Mouse (Mus musculus) kidney, adult 9 months (tissue): ENCODE results near the gene Lsamp.

Experiments used
- DNase-seq: peaks from one replicate; pipeline ENCODE4 v3.0.0; 2022

The Lsamp gene

DNA sequence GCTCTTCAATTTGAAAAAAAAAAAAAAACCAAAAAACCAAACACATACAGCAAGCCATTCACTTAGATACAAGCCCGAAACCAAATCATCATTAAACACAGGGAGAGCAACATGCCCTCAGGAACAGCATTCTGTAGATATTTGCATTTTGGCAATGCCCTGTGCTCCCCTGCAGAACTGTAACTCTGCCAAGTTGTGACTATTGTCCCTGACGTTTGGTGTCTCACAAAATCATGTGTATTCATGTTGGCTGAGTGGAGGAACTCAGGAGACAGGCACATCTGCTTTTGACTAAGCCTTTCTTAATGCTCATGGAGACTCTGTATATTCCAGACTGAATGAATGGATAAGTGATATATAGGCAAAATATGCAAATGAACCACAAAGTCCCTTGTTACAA, 724.4 kb downstream of the Lsamp start:
- no peak for DNase-seq

DNA sequence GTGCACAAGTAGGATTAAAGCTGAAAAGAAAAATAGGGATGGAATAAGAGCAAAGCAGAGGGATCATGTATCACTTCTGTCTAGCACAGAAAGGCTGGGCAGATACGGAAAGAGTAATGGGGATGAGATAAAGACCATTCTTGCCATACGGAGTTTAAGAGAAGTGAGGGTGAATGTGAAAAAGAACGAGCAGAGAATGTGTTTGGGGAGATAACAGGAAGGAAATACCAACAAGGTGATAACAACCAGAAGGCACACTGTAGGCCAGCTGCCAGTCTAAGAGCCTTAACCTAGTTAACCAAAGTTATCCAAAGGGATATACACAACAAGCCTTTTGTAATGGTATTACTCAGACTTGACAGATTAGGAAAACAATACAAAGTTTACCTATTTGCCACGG, 725.4 kb downstream of the Lsamp start:
- DNase-seq: no peak

DNA sequence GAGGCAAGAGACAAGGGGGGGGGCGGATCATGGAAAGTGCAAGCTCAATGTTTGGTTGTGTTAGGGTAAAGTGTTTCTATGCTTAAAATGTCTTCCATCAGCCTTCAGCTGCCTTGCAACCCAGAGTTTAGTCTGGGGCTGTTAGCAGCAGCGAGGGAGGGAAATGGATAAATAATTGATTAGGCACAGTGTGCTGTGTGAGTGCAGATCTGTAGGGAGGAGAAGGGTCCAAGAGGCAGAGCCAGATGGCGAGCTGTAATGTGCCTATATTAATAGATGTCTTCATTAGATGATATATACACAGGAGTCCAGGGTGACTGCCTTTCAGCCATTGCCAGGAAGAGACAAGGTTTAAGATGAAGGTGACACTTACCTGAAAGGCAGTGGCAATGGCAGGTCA, 725.9 kb downstream of the Lsamp start:
- DNase-seq: no peak

DNA sequence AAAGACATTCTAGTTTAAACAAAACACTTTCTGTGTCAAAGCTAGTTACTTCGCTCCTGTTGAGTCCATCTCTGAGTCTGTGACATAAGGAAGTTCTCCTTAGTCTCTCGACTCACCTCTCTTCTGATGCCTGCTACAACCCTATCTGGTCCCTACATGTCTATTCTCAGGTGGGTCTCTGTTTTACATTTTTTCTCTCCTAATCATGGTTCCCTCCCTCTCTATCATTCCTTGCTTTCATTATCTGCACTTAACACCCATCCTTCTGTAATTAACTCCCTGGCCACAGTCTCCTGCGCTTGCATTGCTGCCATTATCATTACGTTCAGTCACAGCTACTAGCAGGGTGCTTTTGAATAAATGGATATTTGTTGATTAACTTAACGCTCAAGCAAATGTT, 726.3 kb downstream of the Lsamp start:
- no peak for DNase-seq

DNA sequence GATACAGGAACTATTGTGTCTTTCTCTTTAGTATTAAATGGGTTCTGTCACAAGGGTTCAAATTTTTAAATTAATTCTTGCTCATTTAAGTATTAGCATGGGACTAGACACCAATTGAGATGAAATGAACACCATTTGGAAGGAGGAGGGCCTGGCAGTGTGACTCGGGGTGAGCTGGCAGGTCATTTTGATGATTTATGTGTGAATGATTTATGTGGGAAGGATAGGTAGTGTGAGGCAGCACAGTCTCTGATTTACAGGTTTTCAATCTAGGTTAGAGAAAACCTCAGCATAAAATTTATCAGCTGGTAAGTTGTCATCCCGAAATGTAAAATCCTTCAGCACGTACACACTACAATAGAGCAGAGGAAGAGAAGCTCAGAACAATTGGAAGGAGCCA, 729.6 kb downstream of the Lsamp start:
- no peak for DNase-seq

DNA sequence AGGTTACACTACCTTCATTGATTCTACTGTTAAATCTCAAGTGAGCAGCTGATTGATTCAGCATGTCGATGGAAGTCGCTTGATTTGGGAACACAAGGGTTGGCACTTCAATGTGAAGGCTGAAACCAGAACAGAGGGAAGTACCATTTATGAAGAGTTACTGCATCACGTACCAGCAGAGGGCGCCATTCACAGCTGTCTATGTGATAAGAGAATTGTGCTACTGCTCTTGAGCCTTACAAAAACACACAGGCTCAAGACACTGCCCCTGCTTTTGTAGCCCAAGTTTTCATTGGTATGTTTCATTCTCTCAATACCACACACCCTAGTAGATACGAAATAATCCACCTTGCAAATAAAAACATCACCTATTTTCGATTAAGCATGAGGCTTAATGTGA, 754.9 kb downstream of the Lsamp start:
- peak; percentile 60 for DNase-seq

DNA sequence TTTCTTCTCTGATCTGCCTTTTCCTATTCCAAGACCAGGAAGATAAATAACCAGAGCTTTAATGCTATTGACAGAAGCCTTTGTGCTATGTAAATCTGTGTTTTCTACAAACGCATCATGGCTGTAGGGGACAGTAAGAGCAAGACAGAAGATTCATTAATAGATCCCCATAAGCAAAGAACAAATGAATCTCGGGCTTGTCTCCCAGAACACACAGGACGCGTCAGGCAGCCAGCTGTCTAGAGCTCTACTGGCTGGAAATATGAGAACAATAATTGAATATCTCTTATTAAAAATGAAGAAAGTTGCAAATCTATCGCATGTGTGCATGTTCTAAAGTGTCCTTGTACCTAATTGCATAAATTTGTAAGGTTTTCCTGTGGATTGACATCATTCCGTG, 755.6 kb downstream of the Lsamp start:
- DNase-seq: no peak

DNA sequence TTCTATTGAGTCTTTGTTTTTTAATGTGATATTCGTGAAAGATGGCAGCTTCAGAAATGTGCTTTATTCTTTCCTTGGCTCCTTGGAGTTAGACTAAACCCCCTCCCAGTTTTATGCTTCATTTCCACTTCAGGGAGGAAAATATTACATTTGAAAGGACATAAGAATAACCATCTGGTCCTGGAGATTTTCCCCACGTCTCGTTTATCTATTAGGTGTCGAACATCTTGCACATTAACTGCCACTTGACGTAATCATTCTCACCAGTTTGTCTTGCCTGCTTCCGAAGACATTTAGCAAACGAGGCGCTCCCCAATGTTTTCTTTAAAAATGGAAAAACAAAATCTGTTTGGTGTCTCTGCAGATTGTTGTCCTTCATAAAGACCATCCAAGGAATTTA, 756.1 kb downstream of the Lsamp start:
- no peak for DNase-seq

DNA sequence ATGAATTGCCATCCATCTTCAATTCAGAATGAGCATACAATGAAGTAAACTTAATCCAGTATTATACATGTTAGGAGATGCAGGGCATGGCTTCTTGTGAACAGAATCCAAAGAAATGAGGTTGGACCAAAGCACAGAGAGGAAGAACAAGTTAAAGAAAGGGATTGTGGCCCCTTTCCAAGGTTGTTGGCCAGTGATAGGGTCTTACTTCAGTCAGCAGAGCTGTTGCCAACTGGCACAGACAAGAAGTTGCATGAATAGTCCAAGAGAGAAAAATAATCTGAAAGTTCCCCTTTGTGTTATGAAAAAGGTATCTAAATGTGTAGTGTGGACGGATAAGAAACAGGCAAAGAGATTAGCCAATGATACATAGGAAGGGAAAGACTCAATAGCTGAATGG, 843.0 kb downstream of the Lsamp start:
- DNase-seq: no peak

DNA sequence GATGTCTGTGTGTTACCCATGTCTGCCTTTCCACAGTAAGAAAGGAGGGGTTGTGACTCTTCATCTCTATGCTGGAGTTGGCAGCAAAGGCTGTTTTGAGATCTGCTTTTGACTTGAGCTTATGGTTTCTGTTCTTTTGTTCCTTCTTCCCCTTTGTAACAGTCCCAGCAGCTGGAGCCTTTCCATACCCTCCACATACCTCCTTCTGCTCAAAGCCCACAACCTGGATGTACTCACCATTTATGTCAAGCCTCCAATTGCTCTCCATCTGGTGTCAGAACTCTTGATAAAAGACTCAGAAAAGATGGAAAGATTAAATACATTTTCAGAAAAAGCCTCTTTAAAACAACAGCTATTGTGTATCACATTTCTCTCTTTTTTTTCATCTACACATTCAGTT, 847.4 kb downstream of the Lsamp start:
- DNase-seq: no peak

DNA sequence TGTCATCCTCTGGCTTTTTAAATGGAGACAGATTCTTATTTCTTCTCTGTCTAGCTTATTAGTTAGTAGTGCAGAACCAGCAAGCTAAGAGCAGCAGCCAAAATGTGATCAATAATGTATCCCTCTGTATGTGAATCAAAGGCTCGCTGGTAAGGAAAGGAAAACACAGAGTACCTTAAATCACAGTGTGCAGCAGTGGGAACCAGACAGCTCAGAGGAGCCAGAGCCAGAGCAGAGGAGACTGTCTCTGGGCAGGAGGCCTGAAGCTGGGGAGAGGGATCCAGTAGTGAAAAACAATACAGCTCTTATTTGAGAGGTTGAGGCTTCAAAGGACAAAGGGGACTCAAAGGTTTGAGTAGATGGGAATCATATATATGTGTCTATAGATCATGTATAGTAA, 857.6 kb downstream of the Lsamp start:
- DNase-seq: no peak

DNA sequence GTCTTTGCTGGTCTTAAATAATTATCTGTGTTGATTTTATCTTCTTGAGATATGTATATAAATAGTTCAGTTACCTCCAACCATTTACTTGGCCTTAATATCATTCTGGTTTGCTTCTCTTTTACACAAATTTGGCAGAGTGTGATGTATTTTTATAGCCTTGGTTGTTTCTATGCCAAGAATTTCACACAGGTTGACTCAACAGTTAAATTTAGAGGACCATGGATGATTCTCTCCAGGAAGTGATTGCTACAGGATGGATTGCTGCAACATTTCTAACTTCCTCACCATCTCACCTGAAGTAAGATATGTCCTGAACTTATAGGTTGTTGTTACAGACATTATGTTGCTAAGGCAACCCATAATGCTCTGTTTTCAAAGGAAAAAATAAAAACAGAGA, 882.6 kb downstream of the Lsamp start:
- no peak for DNase-seq

DNA sequence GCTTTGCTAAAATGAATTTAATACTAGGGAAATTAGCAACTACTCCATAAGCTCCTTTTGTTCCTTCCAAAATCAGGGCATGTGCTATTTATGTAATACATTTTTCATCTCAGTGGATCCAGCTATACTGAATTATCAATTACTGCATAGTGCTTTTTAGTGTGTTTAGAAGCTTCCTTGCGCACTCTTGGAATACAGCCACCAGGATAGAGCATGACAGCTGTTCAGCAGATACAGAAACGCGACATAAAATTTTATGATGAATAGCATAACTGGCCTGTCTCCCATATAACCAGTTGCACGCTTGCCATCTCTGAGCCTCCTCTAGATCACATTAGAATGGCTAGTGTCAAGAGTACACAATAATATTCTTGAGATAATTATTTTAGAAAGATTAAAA, 894.1 kb downstream of the Lsamp start:
- no peak for DNase-seq

DNA sequence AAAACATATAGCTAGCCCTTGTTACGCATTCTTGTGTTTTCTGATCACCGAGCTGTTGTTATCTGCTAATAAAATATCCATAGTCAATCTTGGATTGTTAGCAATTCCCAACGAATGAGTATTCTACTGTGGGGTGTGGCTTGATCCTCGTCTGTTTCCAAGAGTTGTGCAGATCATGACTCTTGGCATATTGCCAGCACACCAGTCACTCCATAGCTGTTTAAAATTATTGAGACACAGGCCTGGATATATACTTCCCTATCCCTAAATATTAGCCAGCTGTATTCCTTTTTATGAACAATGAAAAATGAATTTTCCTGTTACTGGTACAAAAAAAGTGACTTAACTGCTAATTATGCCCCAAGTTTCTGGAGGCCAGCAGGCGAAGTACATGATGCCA, 897.8 kb downstream of the Lsamp start:
- DNase-seq: no peak

DNA sequence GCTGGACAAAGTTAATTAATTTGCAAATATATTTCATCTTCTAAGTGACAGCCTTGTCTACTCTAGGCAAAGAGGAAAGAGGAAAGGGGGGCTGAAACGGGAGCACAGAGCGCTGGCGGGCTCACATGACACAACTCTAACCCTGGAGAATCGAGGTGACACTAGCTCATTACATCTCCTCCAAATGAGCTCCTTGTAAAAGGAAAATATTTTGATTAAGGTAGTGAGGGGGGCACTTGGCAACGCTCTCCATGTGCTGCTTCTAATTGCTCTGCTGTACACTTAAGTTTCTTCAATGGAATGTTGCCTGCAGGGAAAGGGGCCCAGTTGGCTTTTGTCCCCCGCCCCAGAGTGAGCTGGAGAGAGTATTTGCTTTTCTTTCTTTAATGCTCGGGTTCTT, 907.2 kb downstream of the Lsamp start:
- DNase-seq: no peak

DNA sequence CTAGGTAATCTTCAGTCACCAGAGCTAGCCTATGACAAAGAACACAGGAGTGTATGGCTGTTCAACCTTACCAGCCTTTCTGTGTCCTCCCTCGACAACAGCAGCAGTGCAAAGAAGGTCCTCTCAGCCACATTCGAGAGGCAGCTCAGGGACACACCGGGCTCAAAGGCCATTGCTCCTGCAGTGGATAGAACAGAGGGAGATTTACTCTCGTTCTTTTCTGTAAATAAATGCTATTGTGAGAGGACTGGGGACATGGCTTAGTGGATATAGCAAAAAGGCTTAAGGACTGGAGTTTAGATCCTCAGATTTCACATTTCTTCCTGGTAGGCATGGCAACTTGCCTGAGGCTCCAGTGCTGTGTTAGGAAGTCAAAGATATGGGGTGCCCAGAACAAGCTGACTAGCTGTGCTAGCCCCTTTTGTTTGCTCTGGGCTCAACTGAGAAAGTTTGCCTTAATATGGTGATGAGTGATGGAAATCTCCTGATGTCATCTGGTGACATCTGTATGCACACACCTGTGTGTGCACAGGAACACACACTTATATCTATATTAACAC, 913.7 kb downstream of the Lsamp start:
- no peak for DNase-seq

DNA sequence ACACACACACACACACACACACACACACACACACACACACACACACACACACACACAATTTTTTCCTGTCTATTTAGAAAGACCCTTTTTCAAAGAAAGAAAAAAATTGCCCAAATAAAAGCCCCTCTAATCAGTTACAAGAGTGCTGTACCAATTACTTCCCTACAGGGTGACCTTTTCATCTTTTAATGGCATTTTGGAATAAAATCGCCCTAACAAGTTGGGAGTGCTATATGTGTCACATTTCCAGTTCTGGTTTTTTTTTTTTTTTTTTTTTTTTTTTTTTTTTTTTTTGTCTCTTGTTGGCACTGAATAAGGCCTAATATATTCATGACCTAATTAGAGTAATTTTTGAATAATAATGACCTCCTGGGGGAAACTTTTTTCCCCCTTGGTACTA, 923.7 kb downstream of the Lsamp start:
- DNase-seq: no peak

DNA sequence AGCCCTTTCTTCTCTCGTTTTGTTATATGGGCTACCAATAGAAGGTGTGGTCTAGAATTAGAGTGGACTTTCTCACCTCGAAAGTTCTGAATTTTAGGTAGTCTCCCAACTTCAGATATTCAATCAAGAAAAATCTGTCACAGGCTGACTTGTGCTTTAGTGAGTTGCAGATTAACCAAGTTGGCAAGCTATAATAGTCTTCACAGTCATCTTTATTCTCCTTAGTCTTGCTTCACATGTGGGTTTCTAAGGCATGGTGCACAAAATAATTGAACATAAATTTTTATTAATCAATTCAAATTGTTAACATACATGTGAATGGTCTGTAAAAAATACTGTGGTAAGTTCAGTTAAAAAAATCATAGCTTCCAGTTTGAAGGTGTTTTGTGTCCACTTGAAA, 930.0 kb downstream of the Lsamp start:
- DNase-seq: peak; percentile 63

DNA sequence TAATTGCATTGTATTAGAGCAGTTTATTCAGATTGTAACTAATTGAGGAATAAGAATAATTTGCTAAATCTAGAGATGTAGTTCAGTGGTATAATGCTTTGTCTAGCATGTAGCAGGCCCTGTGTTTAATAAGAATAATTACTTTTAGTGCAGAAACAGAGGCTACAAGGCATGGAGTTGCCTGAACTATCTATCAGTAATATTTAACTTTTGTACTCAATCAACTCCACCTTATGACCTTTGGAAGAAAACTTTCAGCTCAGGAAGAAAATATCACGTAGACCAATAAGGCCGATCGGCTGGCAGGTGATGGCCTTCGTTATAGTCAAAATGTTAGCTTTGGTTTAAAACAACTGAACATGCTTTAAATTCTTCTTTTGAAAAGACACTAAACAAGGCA, 946.4 kb downstream of the Lsamp start:
- DNase-seq: peak; percentile 36

DNA sequence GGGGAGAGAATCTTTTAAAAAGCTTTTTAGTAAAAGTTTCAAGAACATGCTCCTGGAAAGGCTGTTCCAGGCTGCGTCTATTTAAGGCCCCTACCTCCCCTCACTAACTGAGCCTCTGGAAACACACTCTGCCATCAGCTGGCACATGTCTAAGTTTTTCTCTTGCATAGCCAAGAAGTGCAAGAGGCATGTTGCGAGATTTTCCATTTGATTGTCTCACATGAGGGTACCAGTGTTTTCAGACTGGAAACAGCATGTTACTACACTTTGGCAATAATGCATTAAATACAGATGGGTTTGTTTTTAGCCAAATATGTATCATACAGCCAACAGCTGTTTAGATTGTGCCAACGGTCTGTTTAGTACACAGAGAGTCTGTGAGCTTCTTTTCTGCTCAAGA, 958.1 kb downstream of the Lsamp start:
- DNase-seq: no peak

DNA sequence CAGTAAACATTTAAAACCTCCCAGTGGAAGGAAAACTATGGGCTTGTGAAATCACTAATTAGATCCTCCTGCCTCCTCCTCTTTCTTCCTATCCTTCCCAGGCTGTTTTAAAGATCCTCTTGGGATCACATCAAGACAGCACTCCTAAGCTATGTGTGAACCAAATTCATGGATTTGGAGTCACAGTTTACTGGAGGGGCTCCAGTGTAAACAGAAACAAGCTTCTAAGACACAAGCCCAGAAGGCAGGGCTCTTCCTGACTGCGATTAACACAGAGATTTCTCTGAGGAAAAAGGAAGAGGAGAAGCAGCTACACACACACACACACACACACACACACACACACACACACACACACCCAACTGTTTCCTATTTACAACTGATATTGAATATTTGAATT, 961.7 kb downstream of the Lsamp start:
- DNase-seq: no peak

DNA sequence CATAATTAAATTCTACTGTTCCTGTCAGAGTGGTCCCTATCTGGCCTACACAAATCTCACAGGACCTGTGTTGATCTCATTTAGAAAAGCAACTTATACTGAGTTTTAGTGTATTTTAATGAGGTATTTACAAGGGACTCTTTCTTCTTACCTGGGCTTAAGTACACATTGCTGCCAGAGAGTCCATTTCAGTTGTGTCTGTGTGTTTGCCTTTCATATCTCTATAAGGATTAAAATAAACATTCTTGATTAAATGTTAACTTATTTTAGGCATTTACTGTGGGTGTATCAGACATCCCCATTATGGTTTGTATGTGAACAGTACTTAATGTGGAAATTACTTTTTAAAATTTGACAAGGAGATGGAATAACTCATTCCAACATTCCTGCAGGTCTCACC, 963.9 kb downstream of the Lsamp start:
- DNase-seq: no peak

DNA sequence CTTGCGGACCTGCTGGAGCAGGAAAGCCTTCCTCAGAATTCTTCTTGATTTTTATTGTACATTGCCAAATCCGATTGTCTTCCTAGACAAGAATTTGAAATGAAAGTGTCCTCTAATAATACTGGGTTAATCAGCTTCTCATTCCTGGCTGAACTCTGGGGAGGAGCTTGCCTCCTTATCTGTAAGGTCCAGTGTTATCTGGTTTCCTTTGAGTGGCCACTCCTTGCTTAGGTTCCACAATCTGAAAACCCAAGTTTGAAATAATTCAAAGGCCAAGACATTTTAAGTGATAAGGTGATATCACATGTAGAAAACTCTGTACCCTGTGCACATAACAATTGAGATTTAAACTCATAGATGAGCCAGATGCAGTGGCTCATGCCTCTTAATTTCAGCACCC, 975.0 kb downstream of the Lsamp start:
- no peak for DNase-seq

DNA sequence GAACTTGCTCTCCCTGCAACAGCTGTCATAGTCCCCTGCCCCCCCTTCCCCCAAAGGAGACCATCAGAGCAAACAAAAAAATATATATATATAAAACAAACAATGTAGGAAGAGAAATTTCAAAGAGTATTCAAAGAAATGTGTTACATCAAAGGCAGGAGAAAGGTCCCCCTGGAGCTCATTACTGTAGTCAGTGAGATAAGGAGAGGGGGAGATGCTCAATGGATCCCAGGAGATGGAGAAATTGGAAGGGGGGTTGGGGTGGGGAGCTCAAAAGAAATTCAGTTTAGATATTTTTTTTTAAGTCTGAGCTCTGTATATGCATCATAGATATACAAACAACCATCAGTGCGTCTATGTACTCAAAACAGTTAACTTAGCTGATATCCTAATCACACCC, 976.4 kb downstream of the Lsamp start:
- DNase-seq: no peak

DNA sequence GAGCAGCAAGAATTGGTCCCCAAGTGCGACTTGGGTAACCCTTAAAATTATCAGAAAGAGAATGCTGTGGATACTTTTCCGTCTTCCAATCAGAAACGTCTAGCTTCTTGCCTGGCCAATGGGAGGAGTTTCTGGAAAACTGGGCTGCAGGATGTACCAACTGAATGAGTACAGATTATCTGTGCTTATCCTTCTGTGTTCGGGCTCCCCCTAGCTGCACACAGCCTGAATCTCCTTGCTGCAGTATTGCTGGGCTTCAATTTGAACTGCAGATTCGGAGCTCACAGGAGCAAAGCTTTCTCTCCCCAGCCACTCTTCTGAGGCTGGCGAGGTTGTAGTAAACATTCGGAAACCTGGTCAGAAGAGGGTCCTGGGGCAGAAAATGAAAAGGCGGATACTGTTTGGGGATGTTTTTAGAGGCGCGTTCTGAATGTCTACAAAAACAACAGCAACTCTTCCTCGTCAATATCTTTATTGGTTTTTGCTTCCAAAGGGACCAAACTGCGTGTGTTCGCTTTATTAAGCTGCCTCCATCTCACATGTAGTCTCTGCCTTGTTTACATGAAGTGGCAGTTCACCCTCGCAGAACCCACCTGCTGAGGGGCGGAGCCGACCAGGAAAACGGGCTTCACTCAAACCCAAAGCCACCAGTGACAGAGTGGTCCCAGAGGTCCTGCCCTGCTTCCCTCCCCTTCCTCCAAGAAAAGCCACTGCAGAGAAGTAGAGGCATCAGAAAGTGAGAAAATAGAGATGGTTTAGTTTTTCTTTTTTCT, 984.1 kb downstream of the Lsamp start:
- DNase-seq: peak; percentile 78
